Comparison of ENCODE assay signal across 18 mouse cellular contexts in genomic region chr1:63916907-63917650, GRCm38 (mm10).
"Had no signal": no experiment of that assay in that cellular context is flagged by ENCODE, and none has a peak within 500 bp of the region (broad histone marks: within the 10 kb centered on the region; RNA-seq: fewer than 3 reads in every experiment).

No protein-coding gene starts in this region.

- H3K36me3 ChIP-seq: limb, embryonic 13.5 days; liver, embryonic 13.5 days; neural tube, embryonic 12.5 days; neural tube, embryonic 15.5 days; stomach, embryonic 15.5 days had no signal

- DNase-seq: kidney, adult 9 months; kidney, postnatal 14 days; kidney, postnatal 4 days; left cerebral cortex, postnatal 4 days; liver, embryonic 13.5 days; lung, adult 2 months; lung, postnatal 14 days; lung, postnatal 4 days; midbrain, embryonic 14.5 days; retina, postnatal 1 day; right cerebral cortex, postnatal 25 days; spleen, adult 18-20 months; thymus, postnatal 25 days had no signal

- H3K27ac ChIP-seq: limb, embryonic 13.5 days; liver, embryonic 13.5 days; neural tube, embryonic 12.5 days; neural tube, embryonic 15.5 days; stomach, embryonic 15.5 days had no signal

- H3K27me3 ChIP-seq: limb, embryonic 13.5 days; liver, embryonic 13.5 days; neural tube, embryonic 12.5 days; neural tube, embryonic 15.5 days; stomach, embryonic 15.5 days had no signal

- H3K9me3 ChIP-seq: limb, embryonic 13.5 days; liver, embryonic 13.5 days; neural tube, embryonic 12.5 days; neural tube, embryonic 15.5 days; stomach, embryonic 15.5 days had no signal

- H3K4me3 ChIP-seq: limb, embryonic 13.5 days; liver, embryonic 13.5 days; neural tube, embryonic 12.5 days; neural tube, embryonic 15.5 days; stomach, embryonic 15.5 days had no signal

- H3K4me1 ChIP-seq: limb, embryonic 13.5 days; liver, embryonic 13.5 days; neural tube, embryonic 12.5 days; neural tube, embryonic 15.5 days; stomach, embryonic 15.5 days had no signal

- H3K4me2 ChIP-seq: limb, embryonic 13.5 days; liver, embryonic 13.5 days; midbrain, embryonic 11.5 days; neural tube, embryonic 12.5 days; neural tube, embryonic 15.5 days; stomach, embryonic 15.5 days had no signal

- H3K9ac ChIP-seq: limb, embryonic 13.5 days; liver, embryonic 13.5 days; neural tube, embryonic 12.5 days; neural tube, embryonic 15.5 days; stomach, embryonic 15.5 days had no signal
